24 mouse cellular contexts compared by ENCODE assay signal in genomic region chr2:165380050-165380449, GRCm38 (mm10). TPM values are rescaled to one million over a fixed set of nuclear protein-coding genes. Genes with fewer than 3 reads are reported as not detected.
"Had no signal": no experiment of that assay in that cellular context is flagged by ENCODE, and none has a peak within 500 bp of the region (broad histone marks: within the 10 kb centered on the region; RNA-seq: fewer than 3 reads in every experiment).

No protein-coding gene starts in this region.

- H3K27ac ChIP-seq: liver, embryonic 14.5 days; midbrain, embryonic 10.5 days; midbrain, embryonic 12.5 days; neural tube, embryonic 13.5 days; neural tube, embryonic 15.5 days; stomach, embryonic 15.5 days; stomach, postnatal 0 days had no signal

- H3K9ac ChIP-seq: liver, embryonic 14.5 days; lung, embryonic 14.5 days; midbrain, embryonic 12.5 days; neural tube, embryonic 13.5 days; neural tube, embryonic 15.5 days; stomach, embryonic 15.5 days had no signal

- H3K27me3 ChIP-seq: midbrain, embryonic 12.5 days; neural tube, embryonic 13.5 days; neural tube, embryonic 15.5 days; stomach, embryonic 15.5 days had no signal

- H3K9me3 ChIP-seq: stomach, embryonic 15.5 days had no signal

- H3K4me3 ChIP-seq: midbrain, embryonic 10.5 days; midbrain, embryonic 12.5 days; myocyte; neural tube, embryonic 13.5 days; neural tube, embryonic 15.5 days; stomach, embryonic 15.5 days had no signal

- H3K4me1 ChIP-seq: midbrain, embryonic 12.5 days; stomach, embryonic 15.5 days had no signal

- H3K4me2 ChIP-seq: lung, embryonic 14.5 days; midbrain, embryonic 12.5 days; neural tube, embryonic 13.5 days; neural tube, embryonic 15.5 days; stomach, embryonic 15.5 days had no signal

- ATAC-seq: midbrain, embryonic 16.5 days had no signal

- DNase-seq: lung, adult 18-20 months; lung, embryonic 14.5 days; lung, postnatal 14 days; lung, postnatal 36 days; midbrain, embryonic 14.5 days; retina, postnatal 1 day; right cerebral cortex, adult 18-20 months; thymus, adult 2 months; thymus, postnatal 25 days; thymus, postnatal 4 days had no signal

RNA-seq across cellular contexts. Expression of gene Zfp334, which starts 8.0 kb away (rescaled TPM):
- total RNA-seq: megakaryocyte-erythroid progenitor cell, adult 5-6 weeks had no signal

RNA-seq across cellular contexts. Expression of gene Zfp663, which starts 11.5 kb away (rescaled TPM):
- total RNA-seq: megakaryocyte-erythroid progenitor cell, adult 5-6 weeks had no signal
- polyA plus RNA-seq: liver, embryonic 16.5 days; myocyte; testis, adult 2 months; thymus, adult 2 months; urinary bladder, adult 2 months had no signal

RNA-seq across cellular contexts. Expression of gene Ocstamp, which starts 20.2 kb away (rescaled TPM):
- total RNA-seq: megakaryocyte-erythroid progenitor cell, adult 5-6 weeks had no signal
- polyA plus RNA-seq: lung, embryonic 14.5 days; myocyte; neural tube, embryonic 11.5 days had no signal
